Mouse (Mus musculus) 416B (cell line): Measurements from ENCODE around the gene Cmss1.

Experiments
- DNase-seq: peaks from one replicate; pipeline ENCODE4 v3.0.0; 2011; ENCODE audit warnings: low read depth

Cmss1 gene

GRCm38 (mm10) chr16:57514371-57514770 is 92.3 kb downstream of the Cmss1 start:
- DNase-seq = no peak

- DNase-seq = no peak
Measured at GRCm38 (mm10) chr16:57513562-57513961, 93.1 kb downstream of the Cmss1 start.

GRCm38 (mm10) chr16:57509099-57509498 is 97.6 kb downstream of the Cmss1 start:
- DNase-seq = peak; percentile 46

- no peak for DNase-seq
Measured at GRCm38 (mm10) chr16:57508351-57508750, 98.3 kb downstream of the Cmss1 start.

- DNase-seq = no peak
Measured at GRCm38 (mm10) chr16:57506133-57506532, 100.5 kb downstream of the Cmss1 start.

GRCm38 (mm10) chr16:57504728-57505127 is 101.9 kb downstream of the Cmss1 start:
- no peak for DNase-seq

GRCm38 (mm10) chr16:57502761-57503160 is 103.9 kb downstream of the Cmss1 start:
- no peak for DNase-seq

- DNase-seq = peak; percentile 43
Measured at GRCm38 (mm10) chr16:57502230-57502629, 104.4 kb downstream of the Cmss1 start.

- DNase-seq = peak; percentile 90
Measured at GRCm38 (mm10) chr16:57500851-57501250, 105.8 kb downstream of the Cmss1 start.

- DNase-seq = no peak
Measured at GRCm38 (mm10) chr16:57496437-57497173, 110.1 kb downstream of the Cmss1 start.

GRCm38 (mm10) chr16:57495476-57496203 is 111.0 kb downstream of the Cmss1 start:
- no peak for DNase-seq

- DNase-seq = no peak
Measured at GRCm38 (mm10) chr16:57491853-57492252, 114.8 kb downstream of the Cmss1 start.

GRCm38 (mm10) chr16:57490691-57491090 is 116.0 kb downstream of the Cmss1 start:
- no peak for DNase-seq

- DNase-seq = no peak
Measured at GRCm38 (mm10) chr16:57488661-57489060, 118.0 kb downstream of the Cmss1 start.

GRCm38 (mm10) chr16:57486266-57486665 is 120.4 kb downstream of the Cmss1 start:
- DNase-seq = no peak

GRCm38 (mm10) chr16:57485265-57485664 is 121.4 kb downstream of the Cmss1 start:
- DNase-seq = no peak

- DNase-seq = no peak
Measured at GRCm38 (mm10) chr16:57484043-57484795, 122.4 kb downstream of the Cmss1 start.

GRCm38 (mm10) chr16:57483503-57483902 is 123.2 kb downstream of the Cmss1 start:
- no peak for DNase-seq

- no peak for DNase-seq
Measured at GRCm38 (mm10) chr16:57482911-57483310, 123.8 kb downstream of the Cmss1 start.

GRCm38 (mm10) chr16:57482264-57482663 is 124.4 kb downstream of the Cmss1 start:
- DNase-seq = no peak

- peak; percentile 50 for DNase-seq
Measured at GRCm38 (mm10) chr16:57479776-57480175, 126.9 kb downstream of the Cmss1 start.

GRCm38 (mm10) chr16:57478451-57478850 is 128.2 kb downstream of the Cmss1 start:
- no peak for DNase-seq
